Mouse (Mus musculus) cortical plate, adult 2 months (tissue): ENCODE results near the gene Slc25a42.

Source experiments
- CTCF ChIP-seq: fragments of 200-500 bp; IDR thresholded peaks from 2 replicates; pipeline ENCODE4 v1.5.1; 2011; ENCODE audit warnings: mild to moderate bottlenecking, control low read depth, low read length; ENCODE audit not compliant: insufficient read depth; ENCODE audit errors: extremely low read depth
- POLR2A ChIP-seq: fragments of 200-500 bp; IDR thresholded peaks from 2 replicates; pipeline ENCODE4 v1.6.1; 2011; ENCODE audit warnings: mild to moderate bottlenecking, low read length, control low read depth; ENCODE audit not compliant: insufficient read depth; ENCODE audit errors: extremely low read depth

- TF ChIP-seq CTCF (no peak), POLR2A (0 out of 2 replicates have a peak, but pooled peaks have one; percentile 5)
Measured at GRCm38 (mm10) chr8:70147678-70148607, 64.2 kb downstream of the Slc25a42 start.
